Mouse (Mus musculus) cerebellum, adult 18-20 months (tissue): ENCODE data around the gene Edn1.

ENCODE experiments used
- DNase-seq, 2 experiments: peaks; one replicate each; pipeline ENCODE4 v3.0.0; 2021

The Edn1 gene

DNA sequence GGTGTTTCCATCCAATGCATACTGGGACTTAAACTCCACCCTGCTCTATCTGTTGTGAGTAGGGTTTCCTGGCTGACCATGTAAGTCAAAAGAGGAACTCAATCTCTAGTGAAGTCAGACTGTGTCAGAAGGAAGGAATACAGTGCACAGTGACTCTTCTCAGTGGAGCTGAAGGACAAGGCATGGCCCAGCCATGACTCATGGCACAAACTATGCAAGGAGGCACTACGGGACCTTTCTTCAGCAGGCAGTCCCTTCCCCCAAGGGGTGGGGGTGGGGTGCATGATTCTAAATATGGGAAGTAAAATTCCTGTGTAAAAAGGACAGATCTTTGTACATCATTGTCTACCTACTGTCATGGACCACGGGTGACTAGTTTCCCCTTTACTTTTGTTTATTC lies 27.3 kb downstream of the Edn1 start:
- DNase-seq: no peak

GRCm38 (mm10) chr13:42331104-42331503 lies 29.8 kb downstream of the Edn1 start:
- DNase-seq: no peak

GRCm38 (mm10) chr13:42334981-42335380 lies 33.7 kb downstream of the Edn1 start:
- no peak for DNase-seq

DNA sequence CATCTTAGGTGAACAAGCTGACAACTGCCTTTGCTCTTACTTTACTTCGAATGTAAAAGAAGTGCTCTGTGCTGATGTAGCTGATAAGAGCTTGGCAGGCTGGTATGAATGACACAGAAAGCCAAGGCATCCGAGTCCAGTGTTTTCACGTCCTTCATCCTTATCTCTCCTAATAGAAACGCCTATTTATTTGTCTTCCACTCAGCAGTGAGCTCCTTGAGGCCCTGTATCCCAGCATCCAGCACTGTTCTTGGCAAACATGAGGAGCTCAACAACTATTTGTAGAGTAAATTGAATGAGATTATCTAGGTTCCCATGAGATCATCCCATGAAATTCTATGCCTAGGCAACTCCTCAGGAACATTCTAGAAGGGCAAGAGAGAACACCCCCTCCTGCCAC lies 35.1 kb downstream of the Edn1 start:
- DNase-seq: no peak

DNA sequence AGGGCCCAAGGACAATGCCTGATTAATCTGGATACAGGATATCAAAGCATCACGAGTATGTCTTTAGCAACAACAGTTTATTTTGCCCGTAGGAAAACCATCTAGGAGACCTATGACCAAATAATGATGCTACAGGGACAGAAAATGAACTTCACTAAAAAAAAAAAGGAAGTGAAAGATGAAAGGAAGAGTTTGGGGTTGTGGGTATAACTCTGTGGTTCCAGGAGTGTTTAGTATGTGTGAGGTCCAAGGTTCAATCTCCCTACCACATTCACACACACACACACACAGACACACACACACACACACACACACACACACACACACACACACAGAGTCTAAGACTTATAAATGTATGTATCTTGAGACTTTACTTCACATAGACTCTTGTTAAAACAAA lies 35.8 kb downstream of the Edn1 start:
- no peak for DNase-seq

- DNase-seq: no peak
Observed at GRCm38 (mm10) chr13:42339466-42339865, 38.2 kb downstream of the Edn1 start.

DNA sequence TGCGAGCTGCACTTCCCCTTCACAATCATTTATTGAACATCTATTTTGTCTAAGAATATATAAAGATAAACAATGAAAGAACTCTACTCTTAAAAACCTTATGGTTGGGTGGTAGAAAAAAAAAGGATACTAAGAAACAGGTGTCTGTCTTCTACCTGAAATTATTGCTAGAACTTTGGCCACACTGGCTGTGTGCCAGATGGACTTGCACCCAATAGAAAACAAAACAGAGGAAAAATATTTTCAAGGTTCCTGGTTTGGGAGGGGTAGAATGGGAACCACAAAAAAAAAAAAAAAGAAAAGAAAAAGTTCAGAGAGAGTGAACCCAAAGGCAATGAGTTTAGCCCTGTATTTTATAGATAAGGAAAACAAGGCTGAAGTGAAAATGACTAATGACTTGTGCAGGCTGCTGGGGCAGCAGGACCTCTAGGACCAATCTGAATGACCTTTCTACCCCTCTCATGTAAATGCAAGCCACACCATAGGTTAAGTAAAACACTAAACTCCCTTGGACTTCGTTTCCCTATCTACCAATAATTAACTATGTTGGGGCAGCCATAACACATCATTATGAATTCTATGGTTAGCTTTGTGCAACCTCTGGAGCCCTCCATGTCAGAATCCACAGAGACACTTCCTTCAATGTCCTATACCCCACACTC lies 40.7 kb downstream of the Edn1 start:
- no peak for DNase-seq

GRCm38 (mm10) chr13:42345439-42345838 lies 44.2 kb downstream of the Edn1 start:
- DNase-seq: no peak

DNA sequence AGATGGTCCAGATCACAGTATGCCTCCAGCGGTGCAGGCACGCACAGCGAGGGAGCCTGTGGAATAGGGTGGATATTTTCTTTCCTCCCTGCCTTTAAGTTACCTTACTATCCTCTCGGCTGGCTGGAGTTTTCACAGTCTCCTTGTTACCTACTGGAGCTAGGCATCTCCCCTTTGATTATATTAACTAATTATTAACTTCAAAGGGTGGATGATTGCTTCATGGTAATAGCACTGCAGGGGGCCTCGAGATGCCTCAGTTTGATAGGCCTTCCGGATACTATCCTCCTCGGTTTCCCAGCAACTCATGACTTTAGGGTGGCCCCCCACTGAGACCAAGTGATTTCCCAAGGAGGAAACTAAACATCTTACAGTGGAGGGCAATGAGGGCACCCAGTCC lies 45.1 kb downstream of the Edn1 start:
- no peak for DNase-seq

GRCm38 (mm10) chr13:42351675-42352074 lies 50.4 kb downstream of the Edn1 start:
- no peak for DNase-seq
